Mouse (Mus musculus) granulocyte monocyte progenitor cell, adult 5-6 weeks (primary cell): Measurements from ENCODE around the gene Tmem18. TPM values are rescaled to one million over a fixed set of nuclear protein-coding genes. Genes with fewer than 3 reads are reported as not detected.

Experiments used
- total RNA-seq, 2 experiments: library from RNA; stranded (forward) in 1 of 2; stranded (reverse) in 1 of 2; fragments of 200-712, 200-1000 nt in 1 of 2; fragments of >200 nt in 1 of 2; fragmentation: Nextera tagmentation in 1 of 2; gene quantifications; 2 replicates each; pipeline ENCODE4 v1.2.3; 2014 to 2017

The Tmem18 gene
- total RNA-seq, 2 experiments from 2014 or later, result 10.5 to 12.5 TPM

Other genes with a start within 250 kb of the Tmem18 start
- gene Sntg2, start 211.1 kb upstream of the Tmem18 start, total RNA-seq (2014; fragmentation: Nextera tagmentation), result not detected in 2 replicates
- gene Sntg2, start 211.1 kb upstream of the Tmem18 start, total RNA-seq (2017), result not detected in 2 replicates